In the genomic region with DNA sequence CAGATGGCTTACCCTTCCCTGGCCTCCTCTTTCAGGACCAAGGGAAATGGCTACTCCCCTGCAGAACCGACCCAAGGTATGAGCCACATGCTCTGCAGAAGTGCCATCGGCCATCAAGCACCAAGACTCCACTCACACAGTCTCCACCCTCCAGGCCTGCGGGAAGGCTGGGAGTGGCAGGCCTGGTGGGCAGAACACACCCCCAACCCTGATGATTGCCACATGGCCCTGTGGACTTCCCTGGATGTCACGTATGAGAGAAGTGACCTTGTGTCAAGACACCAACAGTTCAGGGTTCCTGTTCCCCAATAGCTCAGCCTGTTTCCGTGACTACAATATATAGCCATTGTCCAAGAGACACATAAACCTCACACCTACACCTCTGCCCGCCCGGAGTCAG, we compare ENCODE assay signal across 14 mouse cellular contexts. TPM values are rescaled to one million over a fixed set of nuclear protein-coding genes. Genes with fewer than 3 reads are reported as not detected.
A peak's percentile ranks its signal among the peaks of the same experiment; 100 is the strongest.
DNase-seq lines count a peak whose midpoint lies in the region; ATAC-seq and TF ChIP-seq lines count a peak whose summit lies in the region.
"Had no signal": no experiment of that assay in that cellular context is flagged by ENCODE, and none has a peak within 500 bp of the region (broad histone marks: within the 10 kb centered on the region; RNA-seq: fewer than 3 reads in every experiment).

A gene (plus strand): TSS at position 294 of the 400 bp plus-strand sequence.

- H3K79me2 ChIP-seq in liver, adult 2 months (ENCODE audit: control insufficient read depth, insufficient read depth, low read length): peaks cover 19% of the 10 kb centered on the region; the same call in 1 of the 2 replicates

- peaks cover 25% of the 10 kb centered on the region for H3K4me1 ChIP-seq in liver, adult 2 months (ENCODE audit: control insufficient read depth, insufficient read depth, low read length)
- H3K4me1 ChIP-seq in liver, embryonic 16.5 days (ENCODE audit: control insufficient read depth, low read depth, low read length): peaks cover 10% of the 10 kb centered on the region; the same call in 1 of the 2 replicates
- H3K4me1 ChIP-seq in olfactory bulb, adult 2 months (ENCODE audit: control insufficient read depth, insufficient read depth, low read length): peaks cover 33% of the 10 kb centered on the region
- H3K4me1 ChIP-seq: hindbrain, embryonic 12.5 days; midbrain, embryonic 12.5 days had no signal

- peak within 1 kb of the TSS; percentile 98 for H3K27ac ChIP-seq in liver, adult 2 months (replicated peaks; ENCODE audit: insufficient read depth, low read depth, low read length)
- peak within 1 kb of the TSS; percentile 83 for H3K27ac ChIP-seq in liver, embryonic 16.5 days (ENCODE audit: low read length)
- H3K27ac ChIP-seq in olfactory bulb, adult 2 months (ENCODE audit: insufficient read depth, low read depth, low read length): peak within 1 kb of the TSS; percentile 81
- H3K27ac ChIP-seq: hindbrain, embryonic 12.5 days; kidney, postnatal 0 days; midbrain, embryonic 12.5 days had no signal

- peak; percentile 11 for DNase-seq in adrenal gland, postnatal 14 days
- no peak for DNase-seq in adrenal gland, adult 8-10 months
- peak; percentile 84 for DNase-seq in liver, adult 2 months (ENCODE audit: extremely low read depth, low read depth, low spot score)
- DNase-seq in liver: no peak
- DNase-seq in embryo, embryonic 9.5 days (ENCODE audit: extremely low spot score): no peak
- no peak for DNase-seq in layer of hippocampus, postnatal 36 days
- DNase-seq: cerebellum, adult 9-11 months; thymus, postnatal 36 days had no signal

- H3K9me3 ChIP-seq in liver, embryonic 16.5 days (replicated peaks; ENCODE audit: control insufficient read depth, low read length): no peaks in the 10 kb centered on the region
- H3K9me3 ChIP-seq: hindbrain, embryonic 12.5 days; midbrain, embryonic 12.5 days had no signal

- peak within 1 kb of the TSS; percentile 81 for H3K9ac ChIP-seq in liver, adult 2 months (ENCODE audit: low read depth, low read length)
- H3K9ac ChIP-seq in liver, embryonic 16.5 days (ENCODE audit: low read depth, low read length): peak within 1 kb of the TSS; percentile 61
- H3K9ac ChIP-seq: hindbrain, embryonic 12.5 days; midbrain, embryonic 12.5 days had no signal

- peak within 1 kb of the TSS; percentile 50 for H3K4me3 ChIP-seq in liver, adult 2 months (ENCODE audit: insufficient read depth, low read depth, low read length)
- H3K4me3 ChIP-seq in liver, embryonic 16.5 days (ENCODE audit: low read depth, low read length): peak within 1 kb of the TSS; percentile 43
- no peak within 1 kb of the TSS for H3K4me3 ChIP-seq in olfactory bulb, adult 2 months (ENCODE audit: insufficient read depth, low read depth, low read length)
- H3K4me3 ChIP-seq: hindbrain, embryonic 12.5 days; midbrain, embryonic 12.5 days had no signal

- H3K4me2 ChIP-seq in liver, embryonic 16.5 days (ENCODE audit: low read depth, low read length): peak within 1 kb of the TSS; percentile 17
- H3K4me2 ChIP-seq: hindbrain, embryonic 12.5 days; midbrain, embryonic 12.5 days had no signal

- no peak for TF ChIP-seq POLR2A in liver, adult 2 months (IDR thresholded peaks at IDR 0.05; ENCODE audit: extremely low read depth, insufficient read depth, low read length)
- TF ChIP-seq POLR2A in olfactory bulb, adult 2 months (IDR thresholded peaks at IDR 0.05; ENCODE audit: insufficient read depth, low read depth, low read length): no peak

- H3K27me3 ChIP-seq in liver, adult 2 months (ENCODE audit: control insufficient read depth, insufficient read depth, low read length): no peaks in the 10 kb centered on the region
- H3K27me3 ChIP-seq in liver, embryonic 16.5 days (ENCODE audit: control insufficient read depth, insufficient read depth, low read depth, low read length): no peaks in the 10 kb centered on the region
- H3K27me3 ChIP-seq: hindbrain, embryonic 12.5 days had no signal

- peak; percentile 73 for ATAC-seq in liver, embryonic 16.5 days (ENCODE audit: low read depth)

- 22% methylated on average over 7 of the region's 7 CpGs for WGBS in liver, adult 2 months
- 40% methylated on average over 7 of the region's 7 CpGs for WGBS in liver, embryonic 16.5 days (ENCODE audit: insufficient replicate concordance)
- WGBS in olfactory bulb, adult 2 months: 72% methylated on average over 7 of the region's 7 CpGs

- TF ChIP-seq CTCF in liver, adult 2 months (IDR thresholded peaks at IDR 0.05; ENCODE audit: low read depth, low read length): no peak
- no peak for TF ChIP-seq CTCF in olfactory bulb, adult 2 months (IDR thresholded peaks at IDR 0.05; ENCODE audit: insufficient read depth, low read depth, low read length)

- H3K36me3 ChIP-seq in liver, adult 2 months (ENCODE audit: control insufficient read depth, insufficient read depth, low read length): peaks cover 13% of the 10 kb centered on the region
- no peaks in the 10 kb centered on the region for H3K36me3 ChIP-seq in liver, embryonic 16.5 days (ENCODE audit: control insufficient read depth, insufficient read depth)
- H3K36me3 ChIP-seq: hindbrain, embryonic 12.5 days; midbrain, embryonic 12.5 days had no signal

RNA-seq across cellular contexts. Expression of the gene that starts here (rescaled TPM):
- 4.9 and 76.6 TPM in 2 replicates for total RNA-seq in adrenal gland, postnatal 14 days (2021)
- 1 to 10 TPM in 2 of 4 experiments, under 1 TPM in 2; 0.52 to 1.9 (median 1.1) TPM for total RNA-seq in adrenal gland, adult 8-10 months (2022)
- total RNA-seq in liver, adult 2 months (2014; rRNA removed): 374 and 399 TPM in 2 replicates
- polyA plus RNA-seq in liver, adult 2 months (2012; rRNA removed): 267 and 371 TPM in 2 replicates
- polyA plus RNA-seq in liver, embryonic 16.5 days (2015; fragmentation: Nextera tagmentation; extraction: Ambion mirVana): 179 and 195 TPM in 2 replicates
- not detected in 2 replicates for polyA plus RNA-seq in olfactory bulb, adult 2 months (2012; ENCODE audit: insufficient read depth, insufficient read length, low replicate concordance, missing spikeins)
- total RNA-seq in layer of hippocampus, postnatal 36 days (2021): not detected
- total RNA-seq: left cerebral cortex, adult 8-10 months had no signal

Comparison
In these comparisons a context has a peak if more than half of its experiments do, and no peak if none do; other contexts are left out.
1. RNA of the gene that starts here (polyA plus RNA-seq): 267 to 371 TPM in liver, adult 2 months and 179 to 195 TPM in liver, embryonic 16.5 days; not detected in olfactory bulb, adult 2 months; every median in the first group is over 100 times any median in the second.
2. DNase-seq: peak in adrenal gland, postnatal 14 days (single experiment) and liver, adult 2 months (single experiment); none in adrenal gland, adult 8-10 months (single experiment), liver (single experiment), embryo, embryonic 9.5 days (single experiment) and layer of hippocampus, postnatal 36 days (0 of 2).
3. Peak in every context shown above with its lines, with median percentiles within 50 percentile points of each other: H3K27ac ChIP-seq.